Mouse (Mus musculus): ENCODE results near the gene Lhx3. TPM values are rescaled to one million over a fixed set of nuclear protein-coding genes. Genes with fewer than 3 reads are reported as not detected.

Lhx3 gene
- polyA plus RNA-seq, 1 experiment, result not detected

GRCm38 (mm10) chr2:26188517-26188916 is 19.6 kb downstream of the Lhx3 start:
- TF ChIP-seq POLR2A (IDR thresholded peaks at IDR 0.05; ENCODE audit: insufficient read length, low read depth), result no peak
- no peak for TF ChIP-seq TCF12 (IDR thresholded peaks at IDR 0.05; ENCODE audit: insufficient read depth, poor library complexity, severe bottlenecking)
- no peak for TF ChIP-seq TCF3 (IDR thresholded peaks at IDR 0.05; ENCODE audit: insufficient read length, low read depth)
- TF ChIP-seq USF1 (IDR thresholded peaks at IDR 0.05; ENCODE audit: low read depth), result no peak
- TF ChIP-seq MYOD1 (IDR thresholded peaks at IDR 0.05; ENCODE audit: control insufficient read depth in 1 of 3, insufficient read length in 2 of 3, low read depth in 2 of 3), result no peak
- TF ChIP-seq MAX (IDR thresholded peaks at IDR 0.05; ENCODE audit: low read depth), result no peak
- no peak for TF ChIP-seq POLR2AphosphoS2 (IDR thresholded peaks at IDR 0.05; ENCODE audit: insufficient read length, low read depth)
- no peak for TF ChIP-seq MYOG (IDR thresholded peaks at IDR 0.05; ENCODE audit: control insufficient read depth in 1 of 3, insufficient read depth in 1 of 3, insufficient read length in 2 of 3, low read depth in 2 of 3)
- TF ChIP-seq CEBPB (IDR thresholded peaks at IDR 0.05; ENCODE audit: insufficient read depth, poor library complexity, severe bottlenecking), result no peak
- TF ChIP-seq REST (IDR thresholded peaks at IDR 0.05; ENCODE audit: insufficient read depth, insufficient read length), result no peak
- no peak for TF ChIP-seq E2F4 (IDR thresholded peaks at IDR 0.05; ENCODE audit: insufficient read depth)
- Histone ChIP-seq H3K27me3 (ENCODE audit: control insufficient read depth, insufficient read depth, insufficient read length) (peaks cover 68% of the 10 kb centered on the region), H3K36me3 (ENCODE audit: control insufficient read depth, insufficient read depth) (no peaks in the 10 kb centered on the region), H3ac (ENCODE audit: control insufficient read depth, insufficient read length) (no peak overlapping the region), H3K79me2 (ENCODE audit: control insufficient read depth, insufficient read depth) (no peaks in the 10 kb centered on the region), H3K4me2 (ENCODE audit: low read depth) (no peak overlapping the region), H3K4me3 (no peak overlapping the region)

GRCm38 (mm10) chr2:26184352-26184751 is 23.7 kb downstream of the Lhx3 start:
- TF ChIP-seq TCF12 (IDR thresholded peaks at IDR 0.05; ENCODE audit: insufficient read depth, poor library complexity, severe bottlenecking) (no peak), CEBPB (IDR thresholded peaks at IDR 0.05; ENCODE audit: insufficient read depth, poor library complexity, severe bottlenecking) (no peak), SRF (IDR thresholded peaks at IDR 0.05; ENCODE audit: control insufficient read depth, insufficient read length, low read depth) (no peak), USF1 (IDR thresholded peaks at IDR 0.05; ENCODE audit: low read depth) (no peak), MYOD1 (IDR thresholded peaks at IDR 0.05; ENCODE audit: control insufficient read depth in 1 of 3, insufficient read length in 2 of 3, low read depth in 2 of 3) (no peak), REST (IDR thresholded peaks at IDR 0.05; ENCODE audit: insufficient read depth, insufficient read length) (no peak), E2F4 (IDR thresholded peaks at IDR 0.05; ENCODE audit: insufficient read depth) (no peak), POLR2AphosphoS2 (IDR thresholded peaks at IDR 0.05; ENCODE audit: insufficient read length, low read depth) (no peak), POLR2A (IDR thresholded peaks at IDR 0.05; ENCODE audit: insufficient read length, low read depth) (no peak), MYOG (IDR thresholded peaks at IDR 0.05; ENCODE audit: control insufficient read depth in 1 of 3, insufficient read depth in 1 of 3, insufficient read length in 2 of 3, low read depth in 2 of 3) (no peak), MAX (IDR thresholded peaks at IDR 0.05; ENCODE audit: low read depth) (no peak)

GRCm38 (mm10) chr2:26182646-26183045 is 25.4 kb downstream of the Lhx3 start:
- no peak overlapping the region for H3K4me3 ChIP-seq
- no peak for TF ChIP-seq MAX (IDR thresholded peaks at IDR 0.05; ENCODE audit: low read depth)
- no peak for TF ChIP-seq REST (IDR thresholded peaks at IDR 0.05; ENCODE audit: insufficient read depth, insufficient read length)
- no peak for TF ChIP-seq SRF (IDR thresholded peaks at IDR 0.05; ENCODE audit: control insufficient read depth, insufficient read length, low read depth)
- no peak for TF ChIP-seq CEBPB (IDR thresholded peaks at IDR 0.05; ENCODE audit: insufficient read depth, poor library complexity, severe bottlenecking)
- no peak for TF ChIP-seq USF1 (IDR thresholded peaks at IDR 0.05; ENCODE audit: low read depth)
- no peak overlapping the region for H3K4me2 ChIP-seq (ENCODE audit: low read depth)
- no peak overlapping the region for H3ac ChIP-seq (ENCODE audit: control insufficient read depth, insufficient read length)
- no peaks in the 10 kb centered on the region for H3K79me2 ChIP-seq (ENCODE audit: control insufficient read depth, insufficient read depth)
- H3K36me3 ChIP-seq (ENCODE audit: control insufficient read depth, insufficient read depth), result no peaks in the 10 kb centered on the region
- H3K27me3 ChIP-seq (ENCODE audit: control insufficient read depth, insufficient read depth, insufficient read length), result peaks cover 76% of the 10 kb centered on the region

More at GRCm38 (mm10) chr2:26184352-26184751, 23.7 kb downstream of the Lhx3 start:
- Histone ChIP-seq H3K27me3 (ENCODE audit: control insufficient read depth, insufficient read depth, insufficient read length) (peaks cover 66% of the 10 kb centered on the region), H3ac (ENCODE audit: control insufficient read depth, insufficient read length) (no peak overlapping the region), H3K4me2 (ENCODE audit: low read depth) (no peak overlapping the region), H3K79me2 (ENCODE audit: control insufficient read depth, insufficient read depth) (no peaks in the 10 kb centered on the region), H3K36me3 (ENCODE audit: control insufficient read depth, insufficient read depth) (no peaks in the 10 kb centered on the region), H3K4me3 (no peak overlapping the region)

- no peak overlapping the region for H3K4me2 ChIP-seq (ENCODE audit: low read depth)
- peaks cover 79% of the 10 kb centered on the region for H3K27me3 ChIP-seq (ENCODE audit: control insufficient read depth, insufficient read depth, insufficient read length)
- no peak overlapping the region for H3ac ChIP-seq (ENCODE audit: control insufficient read depth, insufficient read length)
- H3K36me3 ChIP-seq (ENCODE audit: control insufficient read depth, insufficient read depth), result no peaks in the 10 kb centered on the region
- no peak overlapping the region for H3K4me3 ChIP-seq
- no peak for TF ChIP-seq CEBPB (IDR thresholded peaks at IDR 0.05; ENCODE audit: insufficient read depth, poor library complexity, severe bottlenecking)
- TF ChIP-seq POLR2A (IDR thresholded peaks at IDR 0.05; ENCODE audit: insufficient read length, low read depth), result no peak
- TF ChIP-seq USF1 (IDR thresholded peaks at IDR 0.05; ENCODE audit: low read depth), result no peak
- no peak for TF ChIP-seq E2F4 (IDR thresholded peaks at IDR 0.05; ENCODE audit: insufficient read depth)
- TF ChIP-seq MYOD1 (IDR thresholded peaks at IDR 0.05; ENCODE audit: control insufficient read depth in 1 of 3, insufficient read length in 2 of 3, low read depth in 2 of 3), result no peak
- no peak for TF ChIP-seq TCF3 (IDR thresholded peaks at IDR 0.05; ENCODE audit: insufficient read length, low read depth)
- no peak for TF ChIP-seq MAX (IDR thresholded peaks at IDR 0.05; ENCODE audit: low read depth)
- TF ChIP-seq SRF (IDR thresholded peaks at IDR 0.05; ENCODE audit: control insufficient read depth, insufficient read length, low read depth), result no peak
- TF ChIP-seq REST (IDR thresholded peaks at IDR 0.05; ENCODE audit: insufficient read depth, insufficient read length), result no peak
- no peak for TF ChIP-seq POLR2AphosphoS2 (IDR thresholded peaks at IDR 0.05; ENCODE audit: insufficient read length, low read depth)
- no peak for TF ChIP-seq TCF12 (IDR thresholded peaks at IDR 0.05; ENCODE audit: insufficient read depth, poor library complexity, severe bottlenecking)
- TF ChIP-seq MYOG (IDR thresholded peaks at IDR 0.05; ENCODE audit: control insufficient read depth in 1 of 3, insufficient read depth in 1 of 3, insufficient read length in 2 of 3, low read depth in 2 of 3), result no peak
- H3K79me2 ChIP-seq (ENCODE audit: control insufficient read depth, insufficient read depth), result no peaks in the 10 kb centered on the region
Observed at GRCm38 (mm10) chr2:26177189-26177588, 30.9 kb downstream of the Lhx3 start.

- Histone ChIP-seq H3K79me2 (ENCODE audit: control insufficient read depth, insufficient read depth) (no peaks in the 10 kb centered on the region), H3K27me3 (ENCODE audit: control insufficient read depth, insufficient read depth, insufficient read length) (peaks cover 79% of the 10 kb centered on the region), H3ac (ENCODE audit: control insufficient read depth, insufficient read length) (no peak overlapping the region), H3K4me2 (ENCODE audit: low read depth) (no peak overlapping the region), H3K36me3 (ENCODE audit: control insufficient read depth, insufficient read depth) (no peaks in the 10 kb centered on the region), H3K4me3 (no peak overlapping the region)
- no peak for TF ChIP-seq CEBPB (IDR thresholded peaks at IDR 0.05; ENCODE audit: insufficient read depth, poor library complexity, severe bottlenecking)
- TF ChIP-seq MYOG (IDR thresholded peaks at IDR 0.05; ENCODE audit: control insufficient read depth in 1 of 3, insufficient read depth in 1 of 3, insufficient read length in 2 of 3, low read depth in 2 of 3), result no peak
- no peak for TF ChIP-seq SRF (IDR thresholded peaks at IDR 0.05; ENCODE audit: control insufficient read depth, insufficient read length, low read depth)
- TF ChIP-seq POLR2AphosphoS2 (IDR thresholded peaks at IDR 0.05; ENCODE audit: insufficient read length, low read depth), result no peak
- no peak for TF ChIP-seq MYOD1 (IDR thresholded peaks at IDR 0.05; ENCODE audit: control insufficient read depth in 1 of 3, insufficient read length in 2 of 3, low read depth in 2 of 3)
- no peak for TF ChIP-seq TCF3 (IDR thresholded peaks at IDR 0.05; ENCODE audit: insufficient read length, low read depth)
- no peak for TF ChIP-seq POLR2A (IDR thresholded peaks at IDR 0.05; ENCODE audit: insufficient read length, low read depth)
- no peak for TF ChIP-seq TCF12 (IDR thresholded peaks at IDR 0.05; ENCODE audit: insufficient read depth, poor library complexity, severe bottlenecking)
- no peak for TF ChIP-seq E2F4 (IDR thresholded peaks at IDR 0.05; ENCODE audit: insufficient read depth)
- no peak for TF ChIP-seq USF1 (IDR thresholded peaks at IDR 0.05; ENCODE audit: low read depth)
- TF ChIP-seq MAX (IDR thresholded peaks at IDR 0.05; ENCODE audit: low read depth), result no peak
- no peak for TF ChIP-seq REST (IDR thresholded peaks at IDR 0.05; ENCODE audit: insufficient read depth, insufficient read length)
Observed at GRCm38 (mm10) chr2:26176731-26177130, 31.4 kb downstream of the Lhx3 start.

Measured in myocyte (in vitro differentiated cells).